Mouse (Mus musculus): ENCODE measurements around the gene Slc16a5. TPM values are rescaled to one million over a fixed set of nuclear protein-coding genes. Genes with fewer than 3 reads are reported as not detected.

Gene Slc16a5
- total and polyA plus RNA-seq, 3 experiments: 0.26 TPM; not detected in 2

GRCm38 (mm10) chr11:115510507-115510888 is 48.2 kb downstream of the Slc16a5 start:
- no peaks in the 10 kb centered on the region for H3K27me3 ChIP-seq (ENCODE audit: control insufficient read depth in 1 of 2, insufficient read depth in 2 of 2, low read length in 2 of 2)
- DNase-seq (ENCODE audit: low read depth, low spot score): no peak
- H3K36me3 ChIP-seq (ENCODE audit: control insufficient read depth in 1 of 2, insufficient read depth in 2 of 2, low read length in 2 of 2): peaks cover 6 to 59% of the 10 kb centered on the region in 2 experiments; a peak in 3 of 4 replicates
- peaks cover 83% of the 10 kb centered on the region for H3K79me2 ChIP-seq (ENCODE audit: control insufficient read depth, insufficient read depth, low read length, poor library complexity)
- peak overlapping the region; percentile 66 for H3K27ac ChIP-seq (ENCODE audit: control insufficient read depth, low read depth, low read length)
- peaks cover 37 to 60% of the 10 kb centered on the region in 2 experiments for H3K4me1 ChIP-seq (ENCODE audit: control insufficient read depth in 1 of 2, insufficient read depth in 2 of 2, low read length in 2 of 2)
- H3K9ac ChIP-seq (ENCODE audit: control insufficient read depth, low read depth, low read length, poor library complexity, severe bottlenecking): peak overlapping the region; percentile 96
- TF ChIP-seq EP300 (IDR thresholded peaks at IDR 0.05; ENCODE audit: low read depth in 1 of 2, low read length in 2 of 2): peak in 1 of 2 experiments; percentile 21; a peak in 1 of 4 replicates
- no peak for TF ChIP-seq CHD2 (IDR thresholded peaks at IDR 0.05; ENCODE audit: low read length)
- H3K4me3 ChIP-seq (ENCODE audit: control insufficient read depth in 1 of 2, insufficient read depth in 1 of 2, low read depth in 2 of 2, low read length in 2 of 2): peak overlapping the region; percentile 2 to 10; a peak in 2 of 4 replicates
- no peaks in the 10 kb centered on the region for H3K9me3 ChIP-seq (replicated peaks; ENCODE audit: insufficient read depth, low read length)

DNA sequence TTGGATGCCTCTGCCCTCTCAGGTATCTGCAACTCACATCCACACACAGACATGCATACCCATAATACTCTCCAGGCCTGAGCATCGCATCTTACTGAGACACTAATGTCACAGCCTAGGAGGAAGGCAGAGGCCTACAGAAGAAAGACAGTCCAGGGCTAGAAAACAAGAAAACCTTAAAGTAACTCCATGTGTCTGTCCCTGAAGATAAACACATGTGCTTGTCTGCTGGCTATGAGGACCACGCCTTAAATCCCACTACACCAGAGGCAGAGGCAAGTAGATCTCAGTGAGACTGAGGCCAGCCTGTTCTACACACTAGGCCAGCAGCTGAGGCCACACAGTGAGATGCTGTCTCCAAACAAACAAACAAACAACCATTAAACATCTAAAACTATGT is 48.8 kb downstream of the Slc16a5 start:
- peak overlapping the region; percentile 66 for H3K27ac ChIP-seq (ENCODE audit: control insufficient read depth, low read depth, low read length)
- peak; percentile 79 for DNase-seq (ENCODE audit: low read depth, low spot score)
- no peaks in the 10 kb centered on the region for H3K9me3 ChIP-seq (replicated peaks; ENCODE audit: insufficient read depth, low read length)
- H3K36me3 ChIP-seq (ENCODE audit: control insufficient read depth in 1 of 2, insufficient read depth in 2 of 2, low read length in 2 of 2): peaks cover 4 to 57% of the 10 kb centered on the region in 2 experiments; a peak in 3 of 4 replicates
- H3K9ac ChIP-seq (ENCODE audit: control insufficient read depth, low read depth, low read length, poor library complexity, severe bottlenecking): peak overlapping the region; percentile 96
- peaks cover 77% of the 10 kb centered on the region for H3K79me2 ChIP-seq (ENCODE audit: control insufficient read depth, insufficient read depth, low read length, poor library complexity)
- no peaks in the 10 kb centered on the region for H3K27me3 ChIP-seq (ENCODE audit: control insufficient read depth in 1 of 2, insufficient read depth in 2 of 2, low read length in 2 of 2)
- peaks cover 37 to 60% of the 10 kb centered on the region in 2 experiments for H3K4me1 ChIP-seq (ENCODE audit: control insufficient read depth in 1 of 2, insufficient read depth in 2 of 2, low read length in 2 of 2)
- H3K4me3 ChIP-seq (ENCODE audit: control insufficient read depth in 1 of 2, insufficient read depth in 1 of 2, low read depth in 2 of 2, low read length in 2 of 2): peak overlapping the region; percentile 78 to 96; a peak in 2 of 4 replicates
- TF ChIP-seq NRF1 (IDR thresholded peaks at IDR 0.05; ENCODE audit: insufficient read depth, low read depth, low read length, poor library complexity, severe bottlenecking) (no peak), POLR2A (IDR thresholded peaks at IDR 0.05; ENCODE audit: control insufficient read depth in 1 of 2, insufficient read depth in 1 of 2, low read depth in 1 of 2, low read length in 2 of 2, poor library complexity in 1 of 2) (no peak), MEF2A (IDR thresholded peaks at IDR 0.05; ENCODE audit: extremely low read depth, insufficient replicate concordance, low read depth, low read length, poor library complexity, severe bottlenecking) (no peak), USF2 (IDR thresholded peaks at IDR 0.05; ENCODE audit: borderline replicate concordance in 1 of 2, insufficient read depth in 1 of 2, low read depth in 1 of 2, low read length in 2 of 2) (no peak), ZMIZ1 (IDR thresholded peaks at IDR 0.05; ENCODE audit: low read depth, low read length) (no peak), ETS1 (IDR thresholded peaks at IDR 0.05; ENCODE audit: low read depth, low read length) (peak; percentile 60), CHD2 (IDR thresholded peaks at IDR 0.05; ENCODE audit: low read length) (no peak), MAZ (IDR thresholded peaks at IDR 0.05; ENCODE audit: low read depth, low read length) (no peak), ZNF384 (IDR thresholded peaks at IDR 0.05; ENCODE audit: low read depth, low read length) (no peak), POLR2AphosphoS5 (IDR thresholded peaks at IDR 0.05; ENCODE audit: borderline replicate concordance, low read depth, low read length) (no peak), ZKSCAN1 (IDR thresholded peaks at IDR 0.05; ENCODE audit: low read depth, low read length) (no peak), NELFE (IDR thresholded peaks at IDR 0.05; ENCODE audit: low read depth, low read length) (no peak), SMC3 (IDR thresholded peaks at IDR 0.05; ENCODE audit: low read depth, low read length) (no peak), CTCF (IDR thresholded peaks at IDR 0.05 in 2 of 3, conservative IDR thresholded peaks at IDR 0.05 in 1 of 3; ENCODE audit: control insufficient read depth in 1 of 3, insufficient read depth in 1 of 3, low read depth in 2 of 3, low read length in 3 of 3, poor library complexity in 1 of 3, severe bottlenecking in 1 of 3) (no peak), POLR2AphosphoS2 (IDR thresholded peaks at IDR 0.05; ENCODE audit: low read length) (no peak), TCF12 (IDR thresholded peaks at IDR 0.05; ENCODE audit: low read depth, low read length) (peak; percentile 21; the same call in 1 of the 2 replicates), USF1 (IDR thresholded peaks at IDR 0.05; ENCODE audit: low read depth, low read length) (no peak), UBTF (IDR thresholded peaks at IDR 0.05; ENCODE audit: borderline replicate concordance, insufficient read depth, low read depth, low read length) (no peak), CHD1 (IDR thresholded peaks at IDR 0.05; ENCODE audit: low read depth, low read length) (0 out of 2 replicates have a peak, but pooled peaks have one; percentile 41), RCOR1 (IDR thresholded peaks at IDR 0.05; ENCODE audit: low read depth, low read length) (peak; percentile 17; the same call in 1 of the 2 replicates), MAFK (IDR thresholded peaks at IDR 0.05; ENCODE audit: borderline replicate concordance, low read depth, low read length) (no peak), ZC3H11A (IDR thresholded peaks at IDR 0.05; ENCODE audit: low read depth, low read length) (no peak), ELF1 (IDR thresholded peaks at IDR 0.05; ENCODE audit: low read depth, low read length) (no peak), MYB (IDR thresholded peaks at IDR 0.05; ENCODE audit: low read depth, low read length) (no peak), TAL1 (IDR thresholded peaks at IDR 0.05; ENCODE audit: low read length) (peak; percentile 86), MAX (IDR thresholded peaks at IDR 0.05; ENCODE audit: low read length) (peak; percentile 97), GATA1 (IDR thresholded peaks at IDR 0.05; ENCODE audit: low read depth, low read length) (peak; percentile 55; the same call in 1 of the 2 replicates), KAT2A (conservative IDR thresholded peaks at IDR 0.05; ENCODE audit: low read depth, low read length) (no peak), MYC (IDR thresholded peaks at IDR 0.05; ENCODE audit: low read depth, low read length) (peak; percentile 95), E2F4 (IDR thresholded peaks at IDR 0.05; ENCODE audit: borderline replicate concordance, low read depth, low read length) (no peak)
